Mouse (Mus musculus) embryonic facial prominence, embryonic 15.5 days (tissue): ENCODE measurements around the gene Gm21762. TPM values are rescaled to one million over a fixed set of nuclear protein-coding genes. Genes with fewer than 3 reads are reported as not detected.
"Not testable (repeated sequence)": the region's sequence is repeated elsewhere in the genome, so short reads cannot be mapped to it uniquely, and the experiment has no call there.

Experiments used
- ATAC-seq: fragments of 200-750 bp; cut with Nextera tagmentation; 2 replicates; pipeline ENCODE4 v1.8.0; 2017; ENCODE audit warnings: low read depth, moderate TSS enrichment; ENCODE audit not compliant: insufficient number of reproducible peaks, low FRiP score, low TSS enrichment
- H3K27ac ChIP-seq: fragments of 300-500 bp; sonication (generic); replicated peaks from 2 replicates; pipeline ENCODE4 v1.5.1; 2015; ENCODE audit warnings: mild to moderate bottlenecking, inconsistent platforms
- H3K27me3 ChIP-seq: fragments of 300-500 bp; sonication (generic); 2 replicates; pipeline ENCODE4 v1.6.1; 2015; ENCODE audit warnings: inconsistent platforms
- H3K36me3 ChIP-seq: fragments of 300-500 bp; sonication (generic); 2 replicates; pipeline ENCODE4 v1.6.1; 2015; ENCODE audit warnings: mild to moderate bottlenecking, inconsistent platforms
- H3K4me1 ChIP-seq: fragments of 300-500 bp; sonication (generic); 2 replicates; pipeline ENCODE4 v1.6.1; 2015; ENCODE audit warnings: inconsistent platforms
- H3K4me2 ChIP-seq: fragments of 300-500 bp; sonication (generic); replicated peaks from 2 replicates; pipeline ENCODE4 v1.6.1; 2015; ENCODE audit warnings: mild to moderate bottlenecking, inconsistent platforms
- H3K4me3 ChIP-seq: fragments of 300-500 bp; sonication (generic); replicated peaks from 2 replicates; pipeline ENCODE4 v1.5.1; 2015; ENCODE audit warnings: mild to moderate bottlenecking, inconsistent platforms
- H3K9ac ChIP-seq: fragments of 300-500 bp; sonication (generic); 2 replicates; pipeline ENCODE4 v1.6.1; 2015; ENCODE audit warnings: inconsistent platforms
- H3K9me3 ChIP-seq: fragments of 300-500 bp; sonication (generic); replicated peaks from 2 replicates; pipeline ENCODE4 v1.6.1; 2016; ENCODE audit warnings: inconsistent platforms
- WGBS: fragments of 180-500 bp; shearing (Covaris S2); methylation state at CpG from one replicate; pipeline ENCODE4 v1.1.7; 2015; 5-methylcytosine and 5-hydroxymethylcytosine counted together
- polyA plus RNA-seq: library from polyadenylated mRNA; unstranded; fragments of >200 nt; fragmentation: Nextera tagmentation; extraction: Ambion mirVana; gene quantifications from 2 replicates; pipeline ENCODE4 v1.2.1, GENCODE M21; 2015

The Gm21762 gene
- polyA plus RNA-seq, 1 experiment from 2014 or later, result not detected

- not testable (repeated sequence) for H3K9ac ChIP-seq, H3K9me3 ChIP-seq, H3K4me2 ChIP-seq, ATAC-seq, H3K27ac ChIP-seq, H3K27me3 ChIP-seq, H3K4me3 ChIP-seq, H3K36me3 ChIP-seq, H3K4me1 ChIP-seq
- 70% methylated on average over 4 of the region's 4 CpGs for WGBS
Observed at GRCm38 (mm10) chr13:120172133-120172532, 43.6 kb downstream of the Gm21762 start, which contains the start of gene Gm21818. Gene Gm21818 (plus strand): TSS chr13:120172433.

DNA sequence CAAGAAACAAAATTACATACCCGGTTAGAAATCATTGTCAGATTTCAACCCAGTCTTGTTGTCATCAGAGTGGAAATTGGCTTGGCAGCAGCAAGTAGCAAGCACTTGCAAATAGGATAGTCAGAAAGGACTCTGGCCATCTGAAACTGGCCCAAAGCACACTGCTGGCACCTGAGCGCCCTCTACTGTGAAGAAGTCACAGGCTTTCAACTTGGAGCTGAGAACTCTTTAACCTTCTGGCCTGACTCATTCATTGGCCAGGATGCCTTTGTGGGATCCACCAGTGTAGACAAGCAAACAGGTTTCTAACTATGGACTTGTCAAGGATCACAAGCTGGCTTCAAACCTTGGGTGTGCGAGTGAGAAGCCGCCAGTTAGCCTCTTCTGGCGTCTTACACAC, 47.4 kb downstream of the Gm21762 start:
- ATAC-seq, H3K36me3 ChIP-seq, H3K4me1 ChIP-seq, H3K9ac ChIP-seq, H3K27me3 ChIP-seq, H3K4me3 ChIP-seq, H3K9me3 ChIP-seq, H3K4me2 ChIP-seq, H3K27ac ChIP-seq: not testable (repeated sequence)
- WGBS, result 59% methylated on average over 5 of the region's 5 CpGs

Other genes with a start within 250 kb of the Gm21762 start
- gene Gm36079, start 188.9 kb downstream of the Gm21762 start, polyA plus RNA-seq, result not detected in 2 replicates
- gene Gm21188, start 163.8 kb downstream of the Gm21762 start, polyA plus RNA-seq, result not detected in 2 replicates
- not detected in 2 replicates for gene Gm20767, start 75.7 kb downstream of the Gm21762 start, polyA plus RNA-seq
- not detected in 2 replicates for gene Gm21818, start 43.5 kb downstream of the Gm21762 start, polyA plus RNA-seq
- not detected in 2 replicates for gene Gm21731, start 23.2 kb upstream of the Gm21762 start, polyA plus RNA-seq
- not detected in 2 replicates for gene AF067061, start 47.2 kb upstream of the Gm21762 start, polyA plus RNA-seq
- gene BC147527, start 84.4 kb upstream of the Gm21762 start, polyA plus RNA-seq, result 0.16 and 0.63 TPM in 2 replicates
- gene Tcstv3, start 100.9 kb upstream of the Gm21762 start, polyA plus RNA-seq, result not detected in 2 replicates